Mouse (Mus musculus) gastrocnemius, adult 18-20 months (tissue): ENCODE data around the gene Zan. TPM values are rescaled to one million over a fixed set of nuclear protein-coding genes. Genes with fewer than 3 reads are reported as not detected.

Experiments used
- DNase-seq: peaks from one replicate; pipeline ENCODE4 v3.0.0; 2021; ENCODE audit warnings: low spot score
- total RNA-seq, 2 experiments: library from RNA; stranded (reverse); gene quantifications; 2 replicates each; pipeline ENCODE4 v1.2.3; 2021

The Zan gene
- total RNA-seq, 2 experiments from 2014 or later = 0.07 TPM; not detected in 1

DNA sequence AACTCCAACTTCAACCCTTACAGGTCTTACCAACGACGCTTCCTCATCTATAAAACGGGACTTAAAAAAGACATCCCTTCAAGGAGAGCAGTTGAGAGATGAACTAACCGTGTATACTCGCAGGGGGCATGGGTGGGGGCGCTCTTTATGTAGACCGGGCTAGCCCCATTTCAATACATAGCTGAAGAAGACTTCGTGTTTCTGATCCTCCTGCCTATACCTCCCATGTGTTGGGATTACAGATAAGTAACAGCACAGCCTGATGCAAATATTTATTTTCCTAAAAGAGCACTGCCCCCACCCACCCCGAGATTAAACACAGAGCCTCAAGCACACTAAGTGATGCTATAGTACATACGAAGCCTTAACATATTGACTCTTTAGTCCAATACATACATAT, 142.5 kb downstream of the Zan start:
- no peak for DNase-seq

DNA sequence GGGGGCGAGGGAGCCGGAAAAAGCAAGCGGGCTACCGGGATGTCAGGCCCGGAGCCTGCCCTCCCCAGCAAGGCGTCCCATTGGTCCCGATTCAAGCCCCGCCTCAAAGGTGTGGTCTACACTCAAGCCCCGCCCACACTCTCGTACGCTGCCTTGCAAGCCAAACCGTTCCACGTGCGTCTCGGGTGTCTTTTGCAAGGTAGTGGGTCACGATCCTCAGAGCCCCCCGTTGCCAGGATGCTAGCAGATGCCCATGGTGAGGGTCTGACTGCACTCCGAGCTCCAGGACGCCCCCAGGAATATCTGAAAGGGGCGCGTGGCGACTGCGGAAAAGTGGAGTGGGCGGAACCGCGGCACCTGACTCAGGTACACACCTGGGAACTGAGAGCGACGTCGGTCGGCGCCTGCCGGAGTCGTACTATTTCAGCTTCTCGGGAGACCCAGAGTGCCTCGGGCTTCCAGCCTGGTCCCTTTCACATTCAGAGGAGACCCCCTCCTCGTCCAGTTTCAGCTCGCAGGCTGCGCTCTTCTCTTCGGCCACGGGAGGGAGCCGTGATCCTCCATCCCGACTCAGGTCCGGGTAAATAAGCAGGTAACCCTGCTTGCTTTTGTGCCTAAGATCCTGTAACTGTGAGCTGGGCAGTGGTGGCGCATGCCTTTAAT, 143.2 kb downstream of the Zan start, which contains the start of gene Slc12a9:
Gene Slc12a9, minus strand, starts transcription at position 86 of the 663 bp plus-strand sequence.
- peak; percentile 96 for DNase-seq

DNA sequence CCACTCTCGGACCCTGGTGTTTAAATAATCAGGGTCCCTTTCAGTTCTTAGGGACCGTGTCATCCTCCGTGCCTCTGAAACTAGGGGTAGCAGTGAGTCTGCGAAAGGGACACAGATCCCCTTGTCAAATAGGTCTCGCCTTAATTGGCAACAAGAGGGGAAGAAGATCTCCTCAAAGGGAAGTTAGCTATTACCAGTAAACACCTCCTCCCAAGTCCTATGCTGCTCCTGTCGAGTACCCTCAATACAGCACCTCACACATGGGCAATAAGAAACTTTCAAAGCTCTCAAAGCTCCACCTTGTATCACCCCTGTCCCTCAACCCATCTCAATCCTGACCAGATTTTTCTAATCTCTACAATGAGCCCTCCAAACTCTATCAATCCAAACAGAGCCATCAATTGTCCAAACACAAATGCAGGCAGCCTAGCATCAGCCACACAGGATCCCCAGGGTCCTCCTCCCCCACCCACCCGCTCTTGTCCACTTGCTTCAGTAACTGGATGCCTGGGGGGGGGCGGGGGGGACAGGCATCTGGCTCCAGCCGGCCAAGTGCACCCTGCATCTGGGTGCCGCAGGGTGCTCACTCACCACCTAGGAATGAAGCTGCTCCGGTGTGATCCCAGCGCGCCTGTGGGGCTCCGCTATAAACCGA, 143.9 kb downstream of the Zan start:
- no peak for DNase-seq

- DNase-seq = no peak
These were observed 146.0 kb downstream of the Zan start for GRCm38 (mm10) chr5:137330910-137331309.

Other genes with a start within 250 kb of the Zan start
- gene Ache, start 189.5 kb downstream of the Zan start, total RNA-seq = 10 to 100 TPM; 25.0 to 27.7 TPM
- gene Ufsp1, start 182.4 kb downstream of the Zan start, total RNA-seq = 10 to 100 TPM; 19.1 to 20.8 TPM
- gene Srrt, start 169.4 kb downstream of the Zan start, total RNA-seq = 10 to 100 TPM; 29.6 to 40.8 TPM
- gene Trip6, start 162.7 kb downstream of the Zan start, total RNA-seq = 1 to 10 TPM; 2.2 to 4.4 TPM
- gene Slc12a9, start 143.5 kb downstream of the Zan start, total RNA-seq = 1 to 10 TPM; 2.0 to 2.2 TPM
- gene Ephb4, start 127.0 kb downstream of the Zan start, total RNA-seq = 10 to 100 TPM in 1 of 2 experiments, 1 to 10 TPM in 1; 8.2 to 14.4 TPM
- 10 to 100 TPM in 1 of 2 experiments, 1 to 10 TPM in 1; 8.9 to 10.8 TPM for gene Pop7, start 25.5 kb upstream of the Zan start, total RNA-seq
- 10 to 100 TPM; 19.9 to 23.5 TPM for gene Gigyf1, start 41.5 kb upstream of the Zan start, total RNA-seq
- not detected for gene Epo, start 56.2 kb upstream of the Zan start, total RNA-seq
- 100 to 1,000 TPM; 111 to 134 TPM for gene Gnb2, start 56.4 kb upstream of the Zan start, total RNA-seq
- not detected for gene Actl6b, start 76.5 kb upstream of the Zan start, total RNA-seq
- gene Tfr2, start 92.8 kb upstream of the Zan start, total RNA-seq = under 1 TPM in 1 of 2 experiments, not detected in 1; 0.36 TPM
- 1 to 10 TPM; 8.8 to 8.9 TPM for gene Mospd3, start 124.0 kb upstream of the Zan start, total RNA-seq
- gene Pcolce, start 136.7 kb upstream of the Zan start, total RNA-seq = 10 to 100 TPM; 31.2 to 44.1 TPM
- gene Fbxo24, start 151.9 kb upstream of the Zan start, total RNA-seq = under 1 TPM in 1 of 2 experiments, not detected in 1; 0.21 TPM
- 10 to 100 TPM; 15.0 to 18.0 TPM for gene Lrch4, start 152.1 kb upstream of the Zan start, total RNA-seq
- gene Gm20605, start 152.1 kb upstream of the Zan start, total RNA-seq = 1 to 10 TPM; 1.0 to 2.2 TPM
- 1 to 10 TPM; 2.6 to 3.0 TPM for gene Sap25, start 164.3 kb upstream of the Zan start, total RNA-seq
- gene Irs3, start 168.7 kb upstream of the Zan start, total RNA-seq = under 1 TPM; 0.59 to 0.90 TPM
- gene Agfg2, start 207.7 kb upstream of the Zan start, total RNA-seq = 1 to 10 TPM; 5.9 to 7.5 TPM